Mouse (Mus musculus) G1E (cell line): Measurements from ENCODE around the gene Cd72.

Experiments used
- CTCF ChIP-seq: IDR thresholded peaks from 2 replicates; pipeline ENCODE4 v1.5.1; 2012; ENCODE audit warnings: low read depth, low read length, inconsistent platforms, mixed read lengths
- GATA1 ChIP-seq: IDR thresholded peaks from 2 replicates; pipeline ENCODE4 v1.6.1; 2012; ENCODE audit warnings: borderline replicate concordance, low read length, inconsistent platforms, mixed read lengths
- POLR2AphosphoS5 ChIP-seq: IDR thresholded peaks from 2 replicates; pipeline ENCODE4 v1.6.1; 2012; ENCODE audit warnings: low read depth, low read length, inconsistent platforms; ENCODE audit not compliant: insufficient replicate concordance
- TAL1 ChIP-seq: conservative IDR thresholded peaks from 2 replicates; pipeline ENCODE4 v1.6.1; 2012; ENCODE audit warnings: low read depth, low read length, inconsistent platforms, mixed read lengths

- TF ChIP-seq TAL1: no peak
- no peak for TF ChIP-seq CTCF
- TF ChIP-seq GATA1: no peak
- TF ChIP-seq POLR2AphosphoS5: no peak
Observed at GRCm38 (mm10) chr4:43483535-43484091, 29.2 kb upstream of the Cd72 start, which contains the start of gene Sit1.
